Mouse (Mus musculus) kidney, adult 2 months (tissue): Measurements from ENCODE around the gene Mllt1. TPM values are rescaled to one million over a fixed set of nuclear protein-coding genes. Genes with fewer than 3 reads are reported as not detected.
"Not testable (repeated sequence)": the region's sequence is repeated elsewhere in the genome, so short reads cannot be mapped to it uniquely, and the experiment has no call there.

ENCODE experiments used
- DNase-seq: peaks from one replicate; pipeline ENCODE4 v3.0.0; 2021
- H3K27ac ChIP-seq: fragments of 200-500 bp; 2 replicates; pipeline ENCODE4 v1.5.1; 2012; ENCODE audit warnings: low read depth, low read length, control low read depth, inconsistent platforms; ENCODE audit not compliant: insufficient read depth
- H3K27me3 ChIP-seq: fragments of 200-500 bp; replicated peaks from 2 replicates; pipeline ENCODE4 v1.6.1; 2012; ENCODE audit warnings: mild to moderate bottlenecking, moderate library complexity, low read length, inconsistent platforms; ENCODE audit not compliant: control insufficient read depth, insufficient read depth
- H3K36me3 ChIP-seq: fragments of 200-500 bp; 2 replicates; pipeline ENCODE4 v1.6.1; 2012; ENCODE audit warnings: mild to moderate bottlenecking, moderate library complexity, low read length, inconsistent platforms; ENCODE audit not compliant: control insufficient read depth, insufficient read depth
- H3K4me1 ChIP-seq: fragments of 200-500 bp; 2 replicates; pipeline ENCODE4 v1.6.1; 2011; ENCODE audit warnings: low read length; ENCODE audit not compliant: control insufficient read depth, insufficient read depth
- H3K4me3 ChIP-seq: fragments of 200-500 bp; 2 replicates; pipeline ENCODE4 v1.5.1; 2011; ENCODE audit warnings: mild to moderate bottlenecking, low read depth, low read length, control low read depth; ENCODE audit not compliant: insufficient read depth
- CTCF ChIP-seq: fragments of 200-500 bp; conservative IDR thresholded peaks from 2 replicates; pipeline ENCODE4 v1.5.1; 2011; ENCODE audit warnings: low read depth, mild to moderate bottlenecking, control low read depth, low read length, moderate library complexity, mixed read lengths; ENCODE audit not compliant: insufficient read depth, insufficient read length
- POLR2A ChIP-seq: fragments of 200-500 bp; IDR thresholded peaks from one replicate; pipeline ENCODE4 v1.6.1; 2011; ENCODE audit warnings: low read depth, low read length, control low read depth
- WGBS: fragments of 180-500 bp; shearing (Covaris S2); methylation state at CpG from one replicate; pipeline ENCODE4 v1.1.7; 2018; 5-methylcytosine and 5-hydroxymethylcytosine counted together
- polyA plus RNA-seq: library from polyadenylated mRNA; depleted of rRNA; stranded (reverse); fragments of >200 nt; gene quantifications from 2 replicates; pipeline ENCODE4 v1.2.3, GENCODE M21; 2012

Gene Mllt1
- polyA plus RNA-seq, 1 experiment, result 30.1 TPM

DNA sequence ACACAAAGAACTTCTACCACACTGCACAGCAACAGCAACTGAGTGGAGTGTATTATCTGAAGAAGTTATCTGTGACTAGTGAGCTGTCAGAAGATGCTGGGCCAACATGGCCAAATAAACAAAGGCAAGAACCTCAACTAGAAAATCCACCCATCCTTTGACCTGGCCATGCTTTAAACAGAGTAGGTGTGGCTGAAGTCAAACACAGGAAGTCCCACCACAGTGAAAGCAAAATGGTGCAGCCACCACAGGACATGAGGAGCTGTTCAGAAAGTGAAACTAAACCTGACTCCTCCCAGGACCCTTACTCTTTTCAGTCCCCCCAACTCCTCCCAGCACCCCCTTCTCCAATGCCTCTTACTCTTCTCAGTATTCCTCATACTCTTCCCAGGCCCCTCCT, 21.8 kb downstream of the Mllt1 start:
- no peak for DNase-seq
- TF ChIP-seq POLR2A, result no peak
- TF ChIP-seq CTCF, result no peak
- H3K27ac ChIP-seq, result no peak overlapping the region
- no peaks in the 10 kb centered on the region for H3K27me3 ChIP-seq
- H3K4me3 ChIP-seq, result no peak overlapping the region
- no peaks in the 10 kb centered on the region for H3K36me3 ChIP-seq
- H3K4me1 ChIP-seq, result no peaks in the 10 kb centered on the region

GRCm38 (mm10) chr17:56913023-56913422, 22.2 kb downstream of the Mllt1 start:
- no peaks in the 10 kb centered on the region for H3K36me3 ChIP-seq
- H3K27me3 ChIP-seq, result no peaks in the 10 kb centered on the region
- no peak overlapping the region for H3K27ac ChIP-seq
- TF ChIP-seq CTCF (no peak), POLR2A (no peak)
- H3K4me1 ChIP-seq, result no peaks in the 10 kb centered on the region
- no peak for DNase-seq
- no peak overlapping the region for H3K4me3 ChIP-seq
- WGBS, result 94% methylated on average over 3 of the region's 3 CpGs

DNA sequence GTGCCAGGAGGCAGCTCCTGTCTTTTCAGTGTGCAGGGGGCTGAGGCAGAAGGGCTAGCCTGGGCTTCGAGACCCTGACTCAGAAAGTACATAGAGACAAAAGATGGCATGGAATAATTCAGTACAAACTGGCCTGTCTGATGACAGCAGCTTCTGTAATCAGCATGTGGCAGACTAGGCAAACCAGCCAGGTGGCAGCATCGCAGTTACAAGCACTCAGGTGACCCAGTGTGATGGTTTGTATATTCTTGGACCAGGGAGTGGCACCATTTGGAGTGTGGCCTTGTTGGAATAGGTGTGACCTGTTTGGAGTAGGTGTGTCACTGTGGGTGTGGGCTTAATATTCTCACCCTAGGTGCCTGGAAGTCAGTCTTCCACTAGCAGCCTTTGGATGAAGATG, 25.5 kb downstream of the Mllt1 start:
- not testable (repeated sequence) for H3K27me3 ChIP-seq, H3K27ac ChIP-seq, H3K4me3 ChIP-seq, DNase-seq, H3K4me1 ChIP-seq, H3K36me3 ChIP-seq
- WGBS, result 89% methylated on average over 2 of the region's 2 CpGs

DNA sequence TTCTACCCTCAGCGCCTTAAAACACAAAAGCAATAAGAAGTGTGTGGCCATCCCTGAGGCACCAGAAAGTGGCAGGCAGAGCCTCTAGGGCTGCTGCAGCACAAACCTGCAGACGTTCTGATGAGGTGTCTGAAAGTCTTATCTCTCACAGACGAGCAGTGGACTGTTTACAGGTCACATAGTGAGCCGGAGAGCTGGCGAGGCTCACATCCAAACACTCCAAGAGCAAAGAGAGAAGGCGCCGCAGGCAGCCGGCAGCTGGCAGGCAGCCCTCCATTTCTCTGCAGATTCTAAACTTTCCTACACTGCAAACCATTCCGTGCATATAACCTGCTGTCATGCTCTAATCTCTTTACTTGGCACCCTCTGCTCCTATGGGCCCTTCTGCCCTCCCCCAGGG, 27.3 kb downstream of the Mllt1 start:
- H3K4me3 ChIP-seq, result no peak overlapping the region
- no peak for TF ChIP-seq CTCF
- no peak for TF ChIP-seq POLR2A
- peak overlapping the region; percentile 41; the same call in 1 of the 2 replicates for H3K27ac ChIP-seq
- no peaks in the 10 kb centered on the region for H3K27me3 ChIP-seq
- no peaks in the 10 kb centered on the region for H3K36me3 ChIP-seq
- WGBS, result 55% methylated on average over 9 of the region's 9 CpGs
- no peaks in the 10 kb centered on the region for H3K4me1 ChIP-seq
- peak; percentile 18 for DNase-seq

GRCm38 (mm10) chr17:56907096-56907495, 28.1 kb downstream of the Mllt1 start:
- H3K27me3 ChIP-seq, result no peaks in the 10 kb centered on the region
- no peak for TF ChIP-seq CTCF
- no peak for TF ChIP-seq POLR2A
- 66% methylated on average over 5 of the region's 5 CpGs for WGBS
- H3K4me1 ChIP-seq, result no peaks in the 10 kb centered on the region
- H3K4me3 ChIP-seq, result no peak overlapping the region
- peak; percentile 82 for DNase-seq
- H3K27ac ChIP-seq, result peak overlapping the region; percentile 49; the same call in 1 of the 2 replicates
- no peaks in the 10 kb centered on the region for H3K36me3 ChIP-seq

GRCm38 (mm10) chr17:56906166-56906565, 29.0 kb downstream of the Mllt1 start:
- Histone ChIP-seq H3K27ac (no peak overlapping the region), H3K27me3 (no peaks in the 10 kb centered on the region), H3K4me1 (no peaks in the 10 kb centered on the region), H3K36me3 (no peaks in the 10 kb centered on the region), H3K4me3 (no peak overlapping the region)
- WGBS, result 90% methylated on average over 3 of the region's 3 CpGs
- TF ChIP-seq CTCF (no peak), POLR2A (no peak)
- no peak for DNase-seq

GRCm38 (mm10) chr17:56902698-56903097, 32.5 kb downstream of the Mllt1 start:
- no peaks in the 10 kb centered on the region for H3K36me3 ChIP-seq
- no peak overlapping the region for H3K27ac ChIP-seq
- no peaks in the 10 kb centered on the region for H3K4me1 ChIP-seq
- 79% methylated on average over 5 of the region's 5 CpGs for WGBS
- no peaks in the 10 kb centered on the region for H3K27me3 ChIP-seq
- TF ChIP-seq POLR2A (no peak), CTCF (no peak)
- peak; percentile 39 for DNase-seq
- H3K4me3 ChIP-seq, result no peak overlapping the region

DNA sequence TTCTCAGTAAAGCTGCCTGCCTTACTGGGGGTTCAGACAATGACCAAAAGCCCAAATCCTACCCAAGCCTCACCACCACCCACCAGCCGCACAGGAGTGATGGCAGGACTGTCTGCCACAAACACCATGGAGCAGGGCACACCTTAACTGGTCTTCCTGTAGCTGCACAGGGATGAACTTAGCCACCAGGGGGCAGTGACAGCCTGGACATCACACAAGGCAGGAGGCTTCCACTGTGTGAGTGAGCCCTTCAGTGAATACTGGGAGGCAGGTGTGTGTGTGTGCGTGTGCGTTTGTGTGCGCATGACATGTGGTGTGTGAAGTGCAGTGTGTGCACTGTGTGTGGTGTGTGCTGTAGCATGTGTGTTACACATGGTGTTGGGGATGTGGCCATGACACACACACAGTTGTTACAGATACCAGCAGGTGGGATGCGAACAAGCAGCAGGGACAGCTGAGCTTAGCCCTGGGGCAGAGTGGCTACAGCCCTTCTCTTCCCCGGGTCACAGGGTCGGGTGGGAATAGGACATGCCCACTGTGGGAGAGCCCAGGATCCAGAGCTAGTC, 37.5 kb downstream of the Mllt1 start:
- TF ChIP-seq POLR2A, result no peak
- TF ChIP-seq CTCF, result peak; percentile 97
- H3K27me3 ChIP-seq, result no peaks in the 10 kb centered on the region
- H3K36me3 ChIP-seq, result no peaks in the 10 kb centered on the region
- H3K27ac ChIP-seq, result no peak overlapping the region
- peak; percentile 83 for DNase-seq
- WGBS, result 68% methylated on average over 7 of the region's 7 CpGs
- H3K4me1 ChIP-seq, result no peaks in the 10 kb centered on the region
- H3K4me3 ChIP-seq, result no peak overlapping the region
